Mouse (Mus musculus): ENCODE data around the gene Ccdc40.
"Not testable (repeated sequence)": the region's sequence is repeated elsewhere in the genome, so short reads cannot be mapped to it uniquely, and the experiment has no call there.

Gene Ccdc40

DNA sequence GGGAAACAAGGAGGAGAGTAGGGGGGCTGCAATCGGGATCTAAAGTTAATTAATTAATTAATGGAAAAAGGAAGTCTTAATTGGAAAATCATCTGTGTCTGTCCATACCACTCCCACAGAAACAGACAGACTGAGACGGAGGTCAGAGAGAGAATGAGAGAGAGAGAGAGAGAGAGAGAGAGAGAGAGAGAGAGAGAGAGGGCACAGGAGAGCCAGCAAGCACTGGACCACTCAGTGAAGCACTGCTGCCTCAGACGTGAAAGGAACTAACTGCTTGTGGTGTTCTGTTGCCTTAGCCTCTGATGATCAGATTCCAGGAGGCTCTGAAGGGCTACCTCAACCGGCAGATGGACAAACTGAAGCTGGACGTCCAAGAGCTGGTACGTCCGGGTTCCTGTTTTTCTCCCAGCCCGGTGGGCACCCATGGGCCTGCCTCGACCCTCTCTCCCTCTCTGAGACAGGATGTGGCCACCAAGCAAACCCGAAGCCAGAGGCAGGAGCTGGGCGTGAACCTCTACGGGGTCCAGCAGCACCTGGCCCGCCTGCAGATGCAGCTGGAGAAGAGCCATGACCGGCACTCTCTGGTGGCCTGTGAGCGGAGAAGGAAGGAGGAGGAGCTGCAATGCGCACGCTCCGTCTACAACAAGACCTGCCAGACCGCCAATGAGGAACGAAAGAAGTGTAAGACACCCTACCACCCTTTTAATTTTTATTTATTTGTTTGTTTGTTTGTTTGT lies 9.4 kb downstream of the Ccdc40 start:
- peak; percentile 37 to 68 for DNase-seq

DNA sequence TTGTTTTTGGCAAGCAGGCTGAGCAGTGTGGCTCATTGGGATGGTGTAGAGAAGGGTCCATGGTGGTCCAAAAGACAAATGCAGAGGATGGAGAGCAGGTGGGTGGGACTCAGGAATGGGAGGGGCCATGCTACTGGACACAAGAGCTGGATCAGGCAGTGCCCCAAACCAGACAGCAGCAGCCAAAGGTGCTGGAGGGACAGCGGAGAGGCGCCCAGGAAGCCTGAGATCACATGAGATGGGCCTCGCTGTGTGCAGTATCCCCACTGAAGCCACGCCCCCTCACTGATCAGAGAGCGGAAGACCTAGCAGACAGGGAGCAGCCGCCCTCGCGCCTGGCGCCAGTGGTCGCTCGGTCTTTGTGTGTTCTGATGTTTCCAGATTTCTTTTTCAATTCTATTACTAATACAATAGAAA lies 9.9 kb downstream of the Ccdc40 start:
- peak; percentile 78 to 80 for DNase-seq

DNA sequence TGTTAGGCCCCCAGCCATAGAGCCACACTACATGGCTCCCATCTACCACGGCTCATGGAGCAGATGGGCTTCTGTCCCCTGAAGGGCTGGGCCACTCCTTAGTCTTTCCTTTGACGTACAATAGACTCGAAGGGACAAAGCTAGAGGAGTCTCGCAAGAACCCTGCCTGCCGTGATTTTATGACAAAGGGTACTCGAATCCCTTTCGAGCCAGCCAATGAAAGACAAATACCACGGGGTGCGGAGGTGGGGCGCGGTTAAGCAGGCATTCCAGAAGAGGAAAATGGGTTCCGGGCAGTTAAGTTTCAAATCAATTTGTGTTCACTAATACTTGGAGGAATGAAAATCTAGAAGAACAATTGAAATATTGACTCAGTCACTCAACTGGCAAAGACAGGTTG lies 11.1 kb downstream of the Ccdc40 start:
- no peak for DNase-seq

DNA sequence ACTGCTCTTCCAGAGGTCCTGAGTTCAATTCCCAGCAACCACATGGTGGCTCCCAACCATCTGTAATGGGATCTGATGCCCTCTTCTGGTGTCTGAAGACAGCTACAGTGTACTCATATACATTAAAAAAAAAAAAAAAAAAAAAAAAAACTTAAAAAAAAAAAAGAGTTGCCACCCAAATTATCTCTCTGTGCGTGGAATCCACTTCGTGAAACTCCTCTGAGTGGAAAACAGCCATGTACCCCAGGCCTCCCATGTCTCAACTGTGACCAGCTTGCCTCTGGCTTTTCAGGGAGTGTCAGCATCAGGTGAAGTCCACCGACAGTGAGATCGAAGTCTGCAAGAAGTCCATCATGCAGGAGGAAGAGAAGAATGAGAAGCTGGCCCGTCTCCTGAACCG lies 17.2 kb downstream of the Ccdc40 start:
- not testable (repeated sequence) for DNase-seq

DNA sequence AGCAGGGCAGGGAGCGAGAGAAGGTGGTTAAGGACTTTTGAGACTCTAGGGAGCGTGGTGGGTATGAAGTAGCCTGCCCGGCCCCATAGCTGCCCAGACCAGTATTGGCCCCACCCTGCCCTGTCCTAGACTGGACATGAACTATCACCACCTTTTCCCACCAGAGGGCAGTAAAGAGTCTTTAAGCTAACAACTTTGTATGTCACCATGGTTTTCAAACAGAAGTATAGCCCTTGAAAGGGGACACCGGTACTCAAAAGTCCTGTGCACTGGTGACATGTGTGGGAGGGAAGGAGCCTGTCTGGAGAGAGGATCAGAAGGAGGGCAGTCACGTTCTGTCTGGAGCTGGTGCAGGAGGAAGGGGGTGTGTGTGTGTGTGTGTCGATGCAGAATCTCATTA lies 20.6 kb downstream of the Ccdc40 start:
- peak in 1 of 2 experiments; percentile 88 for DNase-seq

DNA sequence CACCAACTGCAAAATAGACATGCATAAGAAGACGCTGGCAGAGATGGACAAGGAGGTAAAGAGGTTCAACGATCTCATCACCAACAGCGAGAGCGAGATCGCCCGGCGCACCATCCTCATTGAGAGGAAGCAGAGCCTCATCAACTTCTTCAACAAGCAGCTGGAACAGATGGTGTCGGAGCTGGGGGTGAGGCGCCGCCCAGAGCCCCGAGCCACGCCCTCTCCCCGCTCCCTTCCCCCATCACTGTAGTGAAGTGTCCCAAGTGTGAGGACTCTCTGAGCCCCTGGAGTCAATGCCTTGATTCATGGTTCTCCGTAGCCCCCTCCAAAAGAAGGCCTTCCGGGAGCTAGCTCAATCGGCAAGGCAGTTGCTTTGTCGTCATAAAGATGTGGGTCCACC lies 22.6 kb downstream of the Ccdc40 start:
- DNase-seq: no peak

DNA sequence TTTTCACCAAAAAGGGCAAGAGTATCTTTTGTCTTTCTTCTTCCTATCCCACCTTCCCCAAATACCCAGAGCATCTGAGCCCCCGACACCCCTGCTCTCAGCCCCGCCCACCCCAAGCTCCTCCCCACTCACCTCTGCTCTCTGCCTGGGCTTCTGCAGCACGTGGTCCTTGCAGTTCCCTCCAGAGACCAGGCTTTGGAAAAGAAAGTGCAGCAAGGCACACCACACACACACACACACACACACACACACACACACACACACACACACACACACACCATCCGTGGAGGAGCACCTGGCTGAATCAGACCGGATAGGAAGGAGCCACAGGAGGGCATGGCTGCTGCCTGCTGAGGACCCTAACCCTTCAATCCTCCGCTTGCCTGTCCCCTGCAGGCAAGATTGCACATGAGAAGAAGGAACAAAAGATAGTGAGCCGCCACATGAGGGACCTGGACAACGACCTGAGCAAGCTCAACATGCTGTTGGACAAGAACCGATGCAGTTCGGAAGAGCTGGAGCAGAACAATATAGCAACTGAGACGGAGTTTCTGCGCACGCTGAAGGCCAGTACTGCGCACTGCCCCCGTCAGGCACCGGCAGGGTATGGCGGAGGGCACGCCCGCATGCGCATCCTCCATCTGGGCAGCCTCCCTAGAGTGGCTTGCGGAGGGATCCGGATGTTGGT lies 24.6 kb downstream of the Ccdc40 start:
- peak; percentile 23 to 42 for DNase-seq

DNA sequence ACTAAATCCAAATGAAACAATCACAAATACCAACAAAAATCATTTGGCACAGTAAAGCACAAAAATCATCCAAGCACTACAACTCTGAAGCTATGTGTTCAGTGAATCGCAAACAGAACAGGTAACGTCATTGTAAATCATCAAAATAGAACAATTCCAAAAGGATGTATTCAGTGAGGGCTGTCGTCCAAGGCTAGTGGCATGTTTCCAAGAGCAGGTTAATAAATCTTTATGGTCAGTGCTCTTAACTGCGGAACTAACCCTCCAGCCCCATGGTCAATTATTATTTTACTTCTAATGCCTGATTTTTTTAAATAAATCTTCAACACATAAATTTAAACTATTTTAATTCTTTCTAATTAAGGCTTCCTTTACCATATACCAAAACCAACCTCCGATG lies 28.2 kb downstream of the Ccdc40 start:
- DNase-seq: peak in 1 of 2 experiments; percentile 63

DNA sequence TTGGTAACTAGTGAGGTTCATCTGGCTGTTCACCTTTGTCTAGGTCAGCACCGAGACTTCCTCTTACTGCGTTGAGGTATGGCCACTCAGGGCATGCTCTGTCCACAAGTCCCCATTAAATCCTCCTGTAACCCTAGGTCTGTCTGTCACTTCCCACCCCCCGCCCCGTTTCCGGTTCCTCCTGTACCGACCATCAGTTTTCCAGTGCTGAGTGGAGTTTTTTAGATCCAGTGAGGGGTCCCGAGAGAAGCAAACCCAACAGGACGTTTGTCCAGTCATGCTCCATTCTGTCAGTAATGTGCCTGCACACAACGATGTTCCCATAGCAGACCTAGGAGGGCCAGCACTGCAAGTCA lies 29.8 kb downstream of the Ccdc40 start:
- no peak for DNase-seq

DNA sequence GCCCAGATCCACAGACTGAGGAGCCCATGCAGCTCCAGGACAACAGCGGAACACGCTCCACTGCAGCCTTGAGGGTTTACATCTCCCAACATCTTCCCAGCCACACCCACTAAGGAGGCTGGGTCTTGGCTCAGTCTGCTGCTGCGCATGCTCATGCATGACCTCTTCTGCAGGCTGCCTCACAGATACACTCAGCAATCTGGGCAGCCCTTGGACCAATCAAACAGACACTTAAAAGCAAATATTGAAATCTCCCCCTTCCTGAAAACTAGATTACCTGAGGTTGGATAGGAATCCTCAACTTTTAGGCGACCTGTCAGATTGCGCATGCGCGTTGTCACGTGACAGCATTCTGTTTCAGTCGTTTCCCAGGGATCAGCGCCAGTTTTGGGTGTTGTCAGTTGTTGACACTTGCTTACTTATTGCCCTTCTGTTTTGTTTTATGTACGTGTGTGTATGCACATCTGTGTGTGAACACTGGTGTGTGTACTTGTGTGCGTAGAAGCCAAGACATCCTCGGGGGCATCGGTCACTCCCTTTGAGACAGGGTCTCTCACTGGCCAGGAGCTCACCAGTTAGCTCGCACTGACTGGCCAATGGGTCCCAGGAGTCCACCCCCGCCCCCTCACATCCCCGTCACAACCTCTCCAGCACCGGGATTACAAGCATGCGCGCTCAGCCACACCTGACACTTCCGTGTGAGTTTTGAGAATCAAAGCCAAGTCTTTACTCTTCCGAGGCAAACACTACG lies 30.4 kb downstream of the Ccdc40 start:
- DNase-seq: peak; percentile 74 to 84

DNA sequence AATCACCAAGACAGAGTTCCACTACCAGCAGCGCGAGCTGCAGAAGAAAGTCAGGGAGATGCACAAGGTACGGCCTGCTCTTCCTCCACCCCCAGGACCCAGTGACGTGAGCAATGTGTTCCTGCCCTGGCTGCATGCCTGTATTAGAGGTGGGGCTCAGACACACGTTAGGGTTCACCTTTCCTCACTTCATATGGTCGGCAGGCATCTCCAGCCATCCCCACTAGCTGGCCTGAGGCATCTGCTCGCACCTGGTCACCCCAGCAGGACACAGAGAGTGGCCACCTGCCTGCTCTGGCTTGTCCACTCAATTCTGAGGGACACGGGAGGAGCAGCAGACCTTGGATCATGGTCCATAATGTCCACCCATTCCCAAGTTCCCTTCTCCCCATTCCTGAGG lies 31.6 kb downstream of the Ccdc40 start:
- DNase-seq: no peak

DNA sequence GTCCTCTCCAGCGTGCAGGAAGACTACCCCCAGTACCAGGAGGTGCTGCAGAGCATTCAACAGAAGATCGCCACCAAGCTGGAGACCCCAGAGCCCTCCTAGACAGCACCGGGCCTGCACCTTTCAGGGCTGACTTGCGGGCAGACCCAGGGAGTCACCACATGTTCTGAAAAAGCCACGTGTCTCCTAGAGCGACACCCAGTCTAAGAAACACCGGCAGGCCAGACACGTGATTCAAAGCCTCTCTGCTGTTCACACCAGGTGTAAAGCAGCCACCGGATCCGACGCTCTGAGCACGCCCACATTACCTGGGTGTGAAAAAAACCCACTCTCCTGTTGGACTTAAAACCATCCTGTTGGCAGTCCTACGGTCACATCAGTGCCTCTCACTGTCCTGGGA lies 36.0 kb downstream of the Ccdc40 start:
- no peak for DNase-seq

DNA sequence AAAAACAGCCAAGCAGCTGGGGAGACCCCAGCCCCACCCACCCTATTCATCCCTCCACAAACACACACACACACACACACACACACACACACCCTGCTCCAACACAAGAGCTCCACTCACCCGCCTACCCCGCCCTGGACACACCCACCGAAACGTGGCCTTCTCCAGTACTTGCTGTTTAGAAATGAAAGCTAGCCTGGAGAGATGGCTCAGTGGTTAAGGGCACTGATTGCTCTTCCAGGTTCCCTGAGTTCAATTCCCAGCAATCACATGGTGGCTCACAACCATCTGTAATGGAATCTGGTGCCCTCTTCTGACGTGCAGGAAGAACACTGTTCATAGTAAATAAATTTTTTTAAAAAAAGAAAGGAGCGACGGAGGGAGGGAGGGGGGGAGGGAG lies 37.4 kb downstream of the Ccdc40 start:
- no peak for DNase-seq

DNA sequence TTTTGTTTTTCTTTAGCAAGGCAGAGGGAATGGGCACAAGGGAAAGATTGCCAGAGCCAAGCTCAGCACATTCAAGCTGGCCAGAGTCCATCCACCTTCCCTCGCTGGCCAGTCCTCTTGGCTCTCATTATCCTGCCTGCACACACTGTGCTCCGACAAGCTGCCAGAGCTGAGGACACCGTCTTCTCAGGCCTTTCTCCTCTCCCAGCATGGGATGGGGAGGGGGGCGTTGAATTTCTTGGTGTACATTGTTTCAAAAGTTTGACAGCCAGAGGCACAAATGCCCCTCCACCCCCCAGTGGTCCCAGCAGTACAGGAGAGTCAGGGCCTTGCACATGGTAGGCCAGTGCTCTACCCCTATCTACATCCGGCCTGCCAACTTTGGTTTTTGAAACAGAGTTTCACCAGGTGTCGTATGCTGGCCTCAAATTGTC lies 38.9 kb downstream of the Ccdc40 start:
- peak; percentile 79 to 88 for DNase-seq

DNA sequence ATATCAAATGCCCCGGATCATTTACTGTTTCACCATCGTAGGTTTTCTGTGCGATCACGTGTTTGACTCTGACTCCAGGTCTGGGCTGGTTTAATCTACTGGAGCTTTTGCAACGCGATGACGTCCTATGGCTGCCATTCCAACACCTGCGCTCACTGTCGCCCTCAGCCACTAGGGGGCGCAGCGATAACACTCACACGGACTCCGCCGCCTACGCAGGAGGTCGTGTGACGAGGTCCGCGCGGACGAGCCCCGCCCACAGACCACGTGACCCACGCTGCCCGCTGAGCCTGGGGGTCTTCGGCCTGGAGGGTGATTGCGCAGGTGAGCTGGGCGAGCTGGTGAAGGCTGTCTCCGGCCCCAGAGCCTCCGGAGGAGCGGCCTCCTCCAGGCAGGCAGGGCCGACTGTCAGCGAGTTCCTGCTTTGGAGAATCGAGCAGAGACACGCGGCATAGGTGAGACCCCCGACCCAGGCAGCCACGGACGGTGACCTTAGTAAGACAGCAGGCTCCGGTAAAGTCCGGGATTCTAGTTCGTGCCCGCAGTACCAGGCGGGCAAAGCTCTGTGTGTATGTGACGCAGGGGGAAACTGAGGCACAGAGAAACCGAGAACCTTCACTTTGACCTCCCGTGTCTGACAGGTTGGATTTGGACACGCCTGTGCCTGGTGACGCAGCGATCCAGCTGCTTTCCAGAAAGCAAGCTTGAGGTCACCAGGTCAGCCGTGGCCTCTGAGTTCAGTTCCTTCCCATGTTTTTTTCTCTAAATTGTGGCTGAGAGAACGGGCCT lies 39.6 kb downstream of the Ccdc40 start, which contains the start of gene Gaa:
TSS of gene Gaa (plus strand) at position 120 of the 789 bp plus-strand sequence.
- peak; percentile 96 to 97 for DNase-seq

DNA sequence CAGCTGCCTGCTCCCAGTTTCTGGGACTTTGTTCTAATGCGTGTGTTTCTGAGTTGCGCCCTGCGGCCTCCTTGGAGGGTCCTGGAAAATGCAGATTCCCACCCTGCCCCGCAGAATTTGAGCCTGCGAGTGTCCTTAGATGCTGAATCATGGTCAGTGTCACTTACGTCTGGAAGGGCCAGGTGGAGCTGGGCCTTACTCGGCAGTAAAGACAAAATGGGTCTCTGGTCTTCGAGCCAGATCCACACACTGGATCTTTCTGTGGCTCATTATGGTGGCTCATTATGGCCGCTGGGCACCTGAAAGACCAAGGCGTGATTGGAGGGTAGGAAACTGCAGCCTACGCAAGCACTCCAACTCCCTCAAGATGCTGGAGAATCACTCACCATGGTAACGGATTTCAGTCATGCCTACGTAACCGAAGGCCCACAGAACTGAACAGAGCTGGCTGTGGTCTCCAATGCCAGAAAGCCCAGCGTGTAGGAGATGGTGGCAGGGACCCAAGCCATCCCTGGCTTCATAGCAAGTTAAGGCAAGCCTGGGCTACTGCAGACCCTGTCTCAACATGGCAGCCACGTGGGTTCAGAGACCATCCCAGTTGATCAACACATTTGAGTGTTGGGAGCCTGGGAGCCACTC lies 40.3 kb downstream of the Ccdc40 start:
- DNase-seq: no peak

DNA sequence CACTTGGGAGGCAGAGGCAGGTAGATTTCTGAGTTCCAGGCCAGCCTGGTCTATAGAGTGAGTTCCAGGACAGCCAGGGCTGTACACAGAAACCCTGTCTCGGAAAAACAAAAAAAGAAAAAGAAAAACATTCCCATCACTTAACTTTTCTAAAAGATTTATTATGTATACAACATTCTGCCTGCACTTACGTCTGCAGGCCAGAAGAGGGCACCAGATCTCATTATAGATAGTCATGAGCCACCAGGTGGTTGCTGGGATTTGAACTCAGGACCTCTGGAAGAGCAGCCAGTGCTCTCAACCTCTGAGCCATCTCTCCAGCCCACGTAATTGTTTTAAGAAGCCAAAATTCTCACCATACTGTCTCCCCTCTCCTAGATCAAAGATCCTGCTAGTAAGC lies 44.1 kb downstream of the Ccdc40 start:
- DNase-seq: not testable (repeated sequence)

DNA sequence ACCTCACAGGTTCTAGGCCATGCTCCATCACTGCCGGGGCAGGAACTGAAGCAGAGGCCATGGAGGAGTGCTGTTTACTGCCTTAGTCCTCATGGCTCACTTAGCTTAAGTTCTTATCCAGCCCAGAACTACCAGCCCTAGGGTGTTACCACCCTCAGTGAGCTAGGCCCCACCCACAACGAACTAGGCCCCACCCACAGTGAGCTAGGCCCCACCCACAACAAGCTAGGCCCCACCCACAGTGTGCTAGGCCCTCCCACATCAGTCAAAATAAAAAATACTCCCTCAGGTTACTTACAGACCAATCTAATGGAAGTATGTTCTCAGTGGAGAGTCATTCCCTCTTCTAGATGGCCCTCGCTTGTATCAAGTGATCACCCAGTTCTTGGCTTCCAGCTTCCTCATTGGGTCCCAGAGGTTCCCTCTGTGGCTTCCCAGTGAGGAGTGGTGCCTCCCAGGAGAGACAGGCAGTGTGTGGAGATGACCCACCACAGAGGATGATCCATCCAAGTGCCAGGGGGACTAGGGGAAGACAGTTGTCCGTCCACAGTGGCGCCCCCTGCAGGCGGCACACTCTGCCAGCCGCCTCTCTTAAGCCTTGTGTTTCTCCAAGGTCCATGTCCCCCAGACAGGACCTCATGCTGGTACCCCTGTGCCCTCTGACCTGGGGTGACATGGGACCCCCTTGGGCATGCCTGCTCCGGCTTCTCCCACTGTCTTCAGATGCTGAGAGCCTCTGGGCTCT lies 45.0 kb downstream of the Ccdc40 start:
- DNase-seq: no peak

DNA sequence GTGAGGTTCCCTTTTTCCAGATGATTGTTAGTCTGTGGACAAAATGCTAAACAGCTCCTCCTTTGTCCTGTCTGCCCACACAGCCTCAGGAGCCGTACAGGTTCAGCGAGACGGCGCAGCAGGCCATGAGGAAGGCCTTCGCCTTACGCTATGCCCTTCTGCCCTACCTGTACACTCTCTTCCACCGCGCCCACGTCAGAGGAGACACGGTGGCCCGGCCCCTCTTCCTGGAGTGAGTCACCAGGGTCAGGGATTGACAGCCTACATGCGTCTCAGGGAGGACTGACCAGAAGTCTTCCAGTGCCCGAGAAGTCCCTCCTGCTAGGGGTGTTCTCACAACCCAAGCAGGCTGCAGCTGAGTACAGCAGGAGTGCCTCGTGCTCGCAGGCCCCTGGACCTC lies 52.7 kb downstream of the Ccdc40 start:
- DNase-seq: no peak

DNA sequence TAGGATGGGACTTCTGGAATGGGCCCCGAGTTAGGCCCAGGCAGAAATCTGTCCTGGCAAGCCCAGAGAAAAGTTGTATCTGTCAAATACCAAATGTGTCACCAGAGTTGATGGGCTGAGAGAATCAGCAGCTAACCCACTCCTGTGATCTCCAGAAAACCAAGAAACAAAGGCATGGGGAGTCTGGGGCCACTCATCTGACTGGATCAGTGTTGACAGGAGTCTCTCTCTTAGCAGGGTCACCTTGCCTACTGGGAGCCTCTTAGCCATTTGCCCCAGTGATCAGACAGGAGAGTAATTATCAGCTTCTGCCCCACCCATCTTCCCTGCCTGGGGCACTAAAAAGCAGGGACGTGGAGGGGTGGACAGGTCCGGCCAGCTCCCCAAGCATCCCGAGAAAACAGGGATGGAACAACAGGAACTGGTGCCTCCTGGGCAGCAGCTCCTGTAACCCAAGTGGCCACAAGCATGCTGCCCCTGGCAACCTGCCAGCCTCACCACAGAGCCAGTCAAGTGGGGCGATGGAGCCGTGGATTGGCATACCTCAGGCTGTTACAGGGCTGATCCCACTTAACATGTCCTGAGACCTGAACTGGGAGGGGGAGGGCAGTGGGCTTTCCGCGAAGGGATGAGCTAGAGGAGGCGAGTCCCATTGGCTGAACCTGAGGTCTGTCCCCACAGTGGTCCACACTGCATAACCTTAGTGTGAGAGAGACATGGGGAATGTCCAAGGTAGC lies 57.6 kb downstream of the Ccdc40 start:
- peak; percentile 64 to 74 for DNase-seq
